Comparison of ENCODE assay signal across 9 mouse cellular contexts in the genomic region with DNA sequence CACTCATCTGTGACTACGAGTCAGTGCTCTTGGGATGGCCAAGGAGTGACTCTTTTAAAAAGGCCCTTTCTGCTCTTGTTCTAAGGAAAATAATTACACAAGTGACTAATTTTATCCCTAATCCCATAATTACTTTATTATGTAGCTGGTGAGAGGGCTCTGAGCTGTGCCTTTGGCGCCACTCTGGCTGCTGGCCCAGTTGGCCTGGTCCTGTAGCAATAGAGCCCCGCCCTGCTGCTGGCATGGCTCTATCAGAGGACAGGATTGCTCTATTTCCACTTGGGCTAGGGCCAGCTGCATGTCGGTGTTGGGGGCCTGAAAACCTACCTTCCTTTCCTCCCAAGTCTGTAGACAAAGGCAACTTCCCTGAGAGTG. TPM values are rescaled to one million over a fixed set of nuclear protein-coding genes. Genes with fewer than 3 reads are reported as not detected.
DNase-seq lines count a peak whose midpoint lies in the region; ATAC-seq and TF ChIP-seq lines count a peak whose summit lies in the region.
"Had no signal": no experiment of that assay in that cellular context is flagged by ENCODE, and none has a peak within 500 bp of the region (broad histone marks: within the 10 kb centered on the region; RNA-seq: fewer than 3 reads in every experiment).

No protein-coding gene starts in this region.

- no peak for TF ChIP-seq CTCF in forebrain, postnatal 0 days (IDR thresholded peaks at IDR 0.05; ENCODE audit: low read depth)
- no peak for TF ChIP-seq CTCF in liver, postnatal 0 days (IDR thresholded peaks at IDR 0.05; ENCODE audit: low read depth)

- H3K4me2 ChIP-seq in forebrain, postnatal 0 days (ENCODE audit: low read depth), result no peak overlapping the region
- no peak overlapping the region for H3K4me2 ChIP-seq in liver, postnatal 0 days (ENCODE audit: low read depth, low read length)
- H3K4me2 ChIP-seq in liver, embryonic 11.5 days, result no peak overlapping the region
- H3K4me2 ChIP-seq in embryonic facial prominence, embryonic 15.5 days (replicated peaks), result no peak overlapping the region

- 15% methylated on average over 4 of the region's 4 CpGs for WGBS in forebrain, postnatal 0 days
- WGBS in forebrain, embryonic 10.5 days, result 73% methylated on average over 4 of the region's 4 CpGs
- WGBS in liver, postnatal 0 days (ENCODE audit: insufficient replicate concordance), result 65% methylated on average over 4 of the region's 4 CpGs
- WGBS in liver, embryonic 11.5 days, result 66% methylated on average over 4 of the region's 4 CpGs
- WGBS in embryonic facial prominence, embryonic 15.5 days, result 29% methylated on average over 4 of the region's 4 CpGs

- 0 out of 2 replicates have a peak, but pooled peaks cover 8% of the 10 kb centered on the region for H3K4me1 ChIP-seq in forebrain, postnatal 0 days (ENCODE audit: insufficient read depth)
- peaks cover 32% of the 10 kb centered on the region for H3K4me1 ChIP-seq in forebrain, embryonic 10.5 days
- H3K4me1 ChIP-seq in liver, postnatal 0 days (ENCODE audit: insufficient read depth), result peaks cover 8% of the 10 kb centered on the region
- H3K4me1 ChIP-seq in liver, embryonic 11.5 days (replicated peaks; ENCODE audit: control insufficient read depth, insufficient read depth, low read length), result no peaks in the 10 kb centered on the region
- H3K4me1 ChIP-seq in embryonic facial prominence, embryonic 15.5 days, result peaks cover 31% of the 10 kb centered on the region

- H3K9ac ChIP-seq in forebrain, postnatal 0 days, result no peak overlapping the region
- no peak overlapping the region for H3K9ac ChIP-seq in liver, postnatal 0 days (replicated peaks)
- no peak overlapping the region for H3K9ac ChIP-seq in liver, embryonic 11.5 days (ENCODE audit: low read depth, low read length)
- H3K9ac ChIP-seq in embryonic facial prominence, embryonic 15.5 days, result no peak overlapping the region

- TF ChIP-seq EP300 in liver, postnatal 0 days (IDR thresholded peaks at IDR 0.05; ENCODE audit: low read depth), result no peak

- H3K27ac ChIP-seq in forebrain, postnatal 0 days (ENCODE audit: low read depth, low read length), result no peak overlapping the region
- no peak overlapping the region for H3K27ac ChIP-seq in forebrain, embryonic 10.5 days
- H3K27ac ChIP-seq in liver, postnatal 0 days (ENCODE audit: low read depth), result no peak overlapping the region
- H3K27ac ChIP-seq in liver, embryonic 11.5 days (ENCODE audit: low read depth, low read length), result no peak overlapping the region
- H3K27ac ChIP-seq in embryonic facial prominence, embryonic 15.5 days (replicated peaks), result peak overlapping the region; percentile 9
- H3K27ac ChIP-seq: kidney, postnatal 0 days had no signal

- H3K36me3 ChIP-seq in forebrain, postnatal 0 days (ENCODE audit: insufficient read depth), result peaks cover 9% of the 10 kb centered on the region; the same call in 1 of the 2 replicates
- H3K36me3 ChIP-seq in forebrain, embryonic 10.5 days (replicated peaks), result no peaks in the 10 kb centered on the region
- H3K36me3 ChIP-seq in liver, postnatal 0 days (replicated peaks; ENCODE audit: insufficient read depth, low read length), result no peaks in the 10 kb centered on the region
- no peaks in the 10 kb centered on the region for H3K36me3 ChIP-seq in liver, embryonic 11.5 days (ENCODE audit: control insufficient read depth, insufficient read depth, low read length)
- H3K36me3 ChIP-seq in embryonic facial prominence, embryonic 15.5 days, result no peaks in the 10 kb centered on the region

- H3K27me3 ChIP-seq in forebrain, postnatal 0 days (ENCODE audit: insufficient read depth, low read length), result no peaks in the 10 kb centered on the region
- H3K27me3 ChIP-seq in forebrain, embryonic 10.5 days (ENCODE audit: poor library complexity, severe bottlenecking), result no peaks in the 10 kb centered on the region
- H3K27me3 ChIP-seq in liver, postnatal 0 days (ENCODE audit: insufficient read depth, low read length), result no peaks in the 10 kb centered on the region
- no peaks in the 10 kb centered on the region for H3K27me3 ChIP-seq in liver, embryonic 11.5 days (replicated peaks; ENCODE audit: control insufficient read depth, insufficient read depth, low read length)
- H3K27me3 ChIP-seq in embryonic facial prominence, embryonic 15.5 days, result no peaks in the 10 kb centered on the region; the same call in 1 of the 2 replicates

- no peaks in the 10 kb centered on the region for H3K9me3 ChIP-seq in forebrain, postnatal 0 days (ENCODE audit: low read length)
- no peaks in the 10 kb centered on the region for H3K9me3 ChIP-seq in forebrain, embryonic 10.5 days
- H3K9me3 ChIP-seq in liver, postnatal 0 days (ENCODE audit: low read length), result no peaks in the 10 kb centered on the region
- no peaks in the 10 kb centered on the region for H3K9me3 ChIP-seq in liver, embryonic 11.5 days (ENCODE audit: control insufficient read depth, low read length)
- H3K9me3 ChIP-seq in embryonic facial prominence, embryonic 15.5 days (replicated peaks), result no peaks in the 10 kb centered on the region

- DNase-seq in forebrain, postnatal 0 days, result peak; percentile 35
- no peak for DNase-seq in forebrain, embryonic 10.5 days (ENCODE audit: extremely low spot score, low spot score)
- DNase-seq in liver, postnatal 0 days, result peak; percentile 58
- no peak for DNase-seq in liver, embryonic 11.5 days (ENCODE audit: low spot score)
- DNase-seq in lung, postnatal 36 days, result peak; percentile 69
- DNase-seq in gastrocnemius, adult 18-20 months (ENCODE audit: low spot score), result no peak
- no peak for DNase-seq in embryo, embryonic 10 days (ENCODE audit: low spot score)

- H3K4me3 ChIP-seq in forebrain, postnatal 0 days (ENCODE audit: low read depth, low read length), result no peak overlapping the region
- no peak overlapping the region for H3K4me3 ChIP-seq in forebrain, embryonic 10.5 days
- H3K4me3 ChIP-seq in liver, postnatal 0 days (ENCODE audit: low read depth, low read length), result no peak overlapping the region
- no peak overlapping the region for H3K4me3 ChIP-seq in liver, embryonic 11.5 days (ENCODE audit: low read depth, low read length)
- H3K4me3 ChIP-seq in embryonic facial prominence, embryonic 15.5 days (replicated peaks), result no peak overlapping the region

- ATAC-seq in forebrain, postnatal 0 days, result no peak; the same call in 1 of the 2 replicates
- no peak for ATAC-seq in liver, postnatal 0 days
- ATAC-seq in liver, embryonic 11.5 days (replicated peaks; ENCODE audit: low FRiP score), result no peak
- ATAC-seq in embryonic facial prominence, embryonic 15.5 days (ENCODE audit: insufficient number of reproducible peaks, low FRiP score, low TSS enrichment, low read depth), result no peak; the same call in 1 of the 2 replicates

RNA-seq across cellular contexts. Expression of a gene that starts 36.6 kb away (rescaled TPM):
- 169 and 211 TPM in 2 replicates for total RNA-seq in forebrain, postnatal 0 days (2014; rRNA removed)
- 7.0 and 10.0 TPM in 2 replicates for polyA plus RNA-seq in forebrain, postnatal 0 days (2015; fragmentation: Nextera tagmentation; extraction: Ambion mirVana)
- 0.93 and 1.1 TPM in 2 replicates for polyA plus RNA-seq in forebrain, embryonic 10.5 days (2016; fragmentation: Nextera tagmentation; extraction: Ambion mirVana)
- 0.49 and 0.51 TPM in 2 replicates for polyA plus RNA-seq in liver, postnatal 0 days (2015; fragmentation: Nextera tagmentation; extraction: Ambion mirVana)
- 1.4 and 1.5 TPM in 2 replicates for polyA plus RNA-seq in liver, embryonic 11.5 days (2014; fragmentation: Nextera tagmentation; extraction: Ambion mirVana)
- 3.4 and 3.8 TPM in 2 replicates for polyA plus RNA-seq in embryonic facial prominence, embryonic 15.5 days (2015; fragmentation: Nextera tagmentation; extraction: Ambion mirVana)
- 1 to 10 TPM; 4.6 to 4.8 TPM for total RNA-seq in gastrocnemius, adult 18-20 months (2021)

Comparison
In these comparisons a context has a peak if more than half of its experiments do, and no peak if none do; other contexts are left out.
1. DNase-seq: peak in forebrain, postnatal 0 days (single experiment), liver, postnatal 0 days (single experiment) and lung, postnatal 36 days (single experiment); none in forebrain, embryonic 10.5 days (single experiment), liver, embryonic 11.5 days (single experiment), gastrocnemius, adult 18-20 months (single experiment) and embryo, embryonic 10 days (single experiment).